In genomic region chr3:51228038-51228820, GRCm38 (mm10) we compare ENCODE assay signal across 8 mouse cellular contexts. TPM values are rescaled to one million over a fixed set of nuclear protein-coding genes. Genes with fewer than 3 reads are reported as not detected.
A peak's percentile ranks its signal among the peaks of the same experiment; 100 is the strongest.
DNase-seq lines count a peak whose midpoint lies in the region; ATAC-seq and TF ChIP-seq lines count a peak whose summit lies in the region.

No protein-coding gene starts in this region.

- H3K27ac ChIP-seq in hindbrain, embryonic 11.5 days (ENCODE audit: low read depth, low read length): no peak overlapping the region
- H3K27ac ChIP-seq in hindbrain, embryonic 13.5 days: no peak overlapping the region
- peak overlapping the region; percentile 99 for H3K27ac ChIP-seq in liver, embryonic 14.5 days

- no peaks in the 10 kb centered on the region for H3K4me1 ChIP-seq in hindbrain, embryonic 11.5 days (replicated peaks; ENCODE audit: control insufficient read depth, insufficient read depth, low read length)
- peaks cover 43% of the 10 kb centered on the region for H3K4me1 ChIP-seq in hindbrain, embryonic 13.5 days (replicated peaks)
- H3K4me1 ChIP-seq in liver, embryonic 14.5 days (replicated peaks; ENCODE audit: control insufficient read depth in 2 of 2, insufficient read depth in 2 of 2, low read length in 1 of 2): peaks cover 66 to 69% of the 10 kb centered on the region in 2 experiments

- no peak overlapping the region for H3K9ac ChIP-seq in hindbrain, embryonic 11.5 days (ENCODE audit: low read depth, low read length)
- H3K9ac ChIP-seq in hindbrain, embryonic 13.5 days: no peak overlapping the region
- H3K9ac ChIP-seq in liver, embryonic 14.5 days (replicated peaks): peak overlapping the region; percentile 10; the same call in 1 of the 2 replicates

- no peak overlapping the region for H3K4me2 ChIP-seq in hindbrain, embryonic 11.5 days (replicated peaks; ENCODE audit: low read depth, low read length)
- H3K4me2 ChIP-seq in hindbrain, embryonic 13.5 days: no peak overlapping the region
- peak overlapping the region; percentile 98 for H3K4me2 ChIP-seq in liver, embryonic 14.5 days (ENCODE audit: low read depth)

- 83% methylated on average over 10 of the region's 10 CpGs for WGBS in hindbrain, embryonic 11.5 days
- 80% methylated on average over 10 of the region's 10 CpGs for WGBS in hindbrain, embryonic 13.5 days
- WGBS in liver, embryonic 14.5 days (ENCODE audit: insufficient replicate concordance): 50% methylated on average over 10 of the region's 10 CpGs

- TF ChIP-seq EP300 in liver, embryonic 14.5 days (IDR thresholded peaks at IDR 0.05; ENCODE audit: low read depth): no peak

- no peaks in the 10 kb centered on the region for H3K9me3 ChIP-seq in hindbrain, embryonic 11.5 days (ENCODE audit: control insufficient read depth, low read length)
- no peaks in the 10 kb centered on the region for H3K9me3 ChIP-seq in hindbrain, embryonic 13.5 days
- H3K9me3 ChIP-seq in liver, embryonic 14.5 days (ENCODE audit: control insufficient read depth, low read length): no peaks in the 10 kb centered on the region

- DNase-seq in hindbrain, embryonic 11.5 days (ENCODE audit: low spot score): peak; percentile 55
- peak; percentile 44 to 48 for DNase-seq in B cell, adult 2 months
- DNase-seq in adipocyte (ENCODE audit: low spot score): peak; percentile 69
- peak; percentile 72 for DNase-seq in gastrocnemius, adult 18-20 months (ENCODE audit: low spot score)
- peak; percentile 74 to 83 (median 75) for DNase-seq in liver, embryonic 14.5 days (ENCODE audit: low read depth in 3 of 3, low spot score in 3 of 3)
- DNase-seq in spleen, adult 12 weeks (ENCODE audit: low spot score): peak; percentile 72
- DNase-seq in layer of hippocampus, adult 8-10 months (ENCODE audit: low spot score in 2 of 2): no peak

- TF ChIP-seq CTCF in liver, embryonic 14.5 days (IDR thresholded peaks at IDR 0.05; ENCODE audit: low read depth): peak; percentile 91

- no peak overlapping the region for H3K4me3 ChIP-seq in hindbrain, embryonic 11.5 days (ENCODE audit: low read depth, low read length)
- H3K4me3 ChIP-seq in hindbrain, embryonic 13.5 days: no peak overlapping the region
- H3K4me3 ChIP-seq in liver, embryonic 14.5 days (ENCODE audit: insufficient read depth in 1 of 2, low read depth in 2 of 2, low read length in 2 of 2): peak overlapping the region; percentile 10 to 97; a peak in 3 of 4 replicates

- H3K27me3 ChIP-seq in hindbrain, embryonic 11.5 days (ENCODE audit: control insufficient read depth, insufficient read depth, low read length): no peaks in the 10 kb centered on the region
- H3K27me3 ChIP-seq in hindbrain, embryonic 13.5 days: no peaks in the 10 kb centered on the region
- H3K27me3 ChIP-seq in liver, embryonic 14.5 days (ENCODE audit: control insufficient read depth, insufficient read depth, low read length): no peaks in the 10 kb centered on the region

- no peak for ATAC-seq in hindbrain, embryonic 11.5 days (ENCODE audit: low FRiP score)
- no peak for ATAC-seq in hindbrain, embryonic 13.5 days (ENCODE audit: low FRiP score)
- ATAC-seq in liver, embryonic 14.5 days (ENCODE audit: insufficient read depth): no peak

- H3K36me3 ChIP-seq in hindbrain, embryonic 11.5 days (ENCODE audit: control insufficient read depth, insufficient read depth, low read length): no peaks in the 10 kb centered on the region
- H3K36me3 ChIP-seq in hindbrain, embryonic 13.5 days: no peaks in the 10 kb centered on the region
- peaks cover 16% of the 10 kb centered on the region for H3K36me3 ChIP-seq in liver, embryonic 14.5 days (replicated peaks; ENCODE audit: control insufficient read depth, insufficient read depth, low read depth)

RNA-seq across cellular contexts. Expression of gene Noct, which starts 4.0 kb away (rescaled TPM):
- 12.7 and 15.0 TPM in 2 replicates for polyA plus RNA-seq in hindbrain, embryonic 11.5 days (2014; fragmentation: Nextera tagmentation; extraction: Ambion mirVana)
- 21.5 and 22.0 TPM in 2 replicates for polyA plus RNA-seq in hindbrain, embryonic 13.5 days (2015; fragmentation: Nextera tagmentation; extraction: Ambion mirVana)
- total RNA-seq in gastrocnemius, adult 18-20 months (2021): 10 to 100 TPM; 22.5 to 28.0 TPM
- polyA plus RNA-seq in liver, embryonic 14.5 days (2012; rRNA removed): 24.4 and 25.5 TPM in 2 replicates
- 19.0 and 20.8 TPM in 2 replicates for polyA plus RNA-seq in liver, embryonic 14.5 days (2014; fragmentation: Nextera tagmentation; extraction: Ambion mirVana)
- 10 to 100 TPM; 51.9 to 55.4 (median 52.9) TPM for total RNA-seq in layer of hippocampus, adult 8-10 months (2022)

Comparison
In these comparisons a context has a peak if more than half of its experiments do, and no peak if none do; other contexts are left out.
1. DNase-seq: peak in hindbrain, embryonic 11.5 days (single experiment), B cell, adult 2 months (2 of 2), adipocyte (single experiment), gastrocnemius, adult 18-20 months (single experiment), liver, embryonic 14.5 days (3 of 3) and spleen, adult 12 weeks (single experiment); none in layer of hippocampus, adult 8-10 months (0 of 2).
2. H3K4me3 ChIP-seq: peak in liver, embryonic 14.5 days (2 of 2); none in hindbrain, embryonic 11.5 days (single experiment) and hindbrain, embryonic 13.5 days (single experiment).